Mouse (Mus musculus) liver, embryonic 16.5 days (tissue): ENCODE data around the gene Ube2d2b. TPM values are rescaled to one million over a fixed set of nuclear protein-coding genes. Genes with fewer than 3 reads are reported as not detected.

Experiments used
- ATAC-seq: fragments of 200-750 bp; cut with Nextera tagmentation; 2 replicates; pipeline ENCODE4 v1.8.0; 2017; ENCODE audit warnings: low read depth, mild to moderate bottlenecking, moderate number of reproducible peaks, moderate library complexity
- H3K27ac ChIP-seq: fragments of 300-500 bp; sonication (generic); 2 replicates; pipeline ENCODE4 v1.5.1; 2014; ENCODE audit warnings: mild to moderate bottlenecking, low read length
- H3K27me3 ChIP-seq: fragments of 300-500 bp; sonication (generic); 2 replicates; pipeline ENCODE4 v1.6.1; 2014; ENCODE audit warnings: low read depth, low read length, mixed read lengths; ENCODE audit not compliant: control insufficient read depth, insufficient read depth
- H3K36me3 ChIP-seq: fragments of 300-500 bp; sonication (generic); 2 replicates; pipeline ENCODE4 v1.6.1; 2014; ENCODE audit warnings: mild to moderate bottlenecking; ENCODE audit not compliant: control insufficient read depth, insufficient read depth
- H3K4me1 ChIP-seq: fragments of 300-500 bp; sonication (generic); 2 replicates; pipeline ENCODE4 v1.6.1; 2014; ENCODE audit warnings: low read depth, low read length, mixed read lengths; ENCODE audit not compliant: control insufficient read depth
- H3K4me2 ChIP-seq: fragments of 300-500 bp; sonication (generic); 2 replicates; pipeline ENCODE4 v1.6.1; 2014; ENCODE audit warnings: low read depth, low read length, mixed read lengths
- H3K4me3 ChIP-seq: fragments of 300-500 bp; sonication (generic); 2 replicates; pipeline ENCODE4 v1.5.1; 2014; ENCODE audit warnings: low read depth, mild to moderate bottlenecking, low read length
- H3K9ac ChIP-seq: fragments of 300-500 bp; sonication (generic); 2 replicates; pipeline ENCODE4 v1.6.1; 2014; ENCODE audit warnings: low read depth, low read length
- H3K9me3 ChIP-seq: fragments of 300-500 bp; sonication (generic); replicated peaks from 2 replicates; pipeline ENCODE4 v1.6.1; 2016; ENCODE audit warnings: low read length; ENCODE audit not compliant: control insufficient read depth
- WGBS: fragments of 180-500 bp; shearing (Covaris S2); extraction: QIAGEN DNeasy Blood & Tissue Kit; methylation state at CpG from one replicate; pipeline ENCODE4 v1.1.7; 2014; ENCODE audit not compliant: insufficient replicate concordance; 5-methylcytosine and 5-hydroxymethylcytosine counted together
- polyA plus RNA-seq: library from polyadenylated mRNA; unstranded; fragments of >200 nt; fragmentation: Nextera tagmentation; extraction: Ambion mirVana; gene quantifications from 2 replicates; pipeline ENCODE4 v1.2.1, GENCODE M21; 2015

The Ube2d2b gene
- polyA plus RNA-seq, 1 experiment from 2014 or later = 0.40 TPM

DNA sequence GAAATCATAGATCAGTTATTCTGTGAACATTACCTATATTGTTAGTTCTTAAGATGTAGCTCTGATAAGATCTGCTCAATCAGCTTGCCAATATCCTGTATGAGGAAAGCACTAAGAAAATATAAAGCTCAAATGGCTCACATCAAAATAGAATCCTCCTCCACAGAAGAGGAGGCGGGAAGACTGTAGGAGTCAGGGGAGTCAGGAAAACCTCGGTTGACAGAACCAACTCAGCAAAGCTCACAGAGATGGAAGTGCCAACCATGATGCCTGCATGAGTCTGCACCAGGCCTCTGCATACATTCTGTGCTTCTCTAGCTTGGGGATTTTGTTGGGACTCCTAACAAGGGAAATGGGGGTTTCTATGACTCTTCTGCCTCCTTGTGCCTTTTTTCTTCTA is 28.7 kb upstream of the Ube2d2b start:
- no peaks in the 10 kb centered on the region for H3K9me3 ChIP-seq
- no peaks in the 10 kb centered on the region for H3K27me3 ChIP-seq
- no peaks in the 10 kb centered on the region for H3K4me1 ChIP-seq
- no peak for ATAC-seq
- no peak overlapping the region for H3K4me2 ChIP-seq
- H3K9ac ChIP-seq = no peak overlapping the region
- WGBS = 80% methylated on average over 2 of the region's 2 CpGs
- peaks cover 19% of the 10 kb centered on the region for H3K36me3 ChIP-seq
- H3K4me3 ChIP-seq = no peak overlapping the region
- H3K27ac ChIP-seq = no peak overlapping the region

DNA sequence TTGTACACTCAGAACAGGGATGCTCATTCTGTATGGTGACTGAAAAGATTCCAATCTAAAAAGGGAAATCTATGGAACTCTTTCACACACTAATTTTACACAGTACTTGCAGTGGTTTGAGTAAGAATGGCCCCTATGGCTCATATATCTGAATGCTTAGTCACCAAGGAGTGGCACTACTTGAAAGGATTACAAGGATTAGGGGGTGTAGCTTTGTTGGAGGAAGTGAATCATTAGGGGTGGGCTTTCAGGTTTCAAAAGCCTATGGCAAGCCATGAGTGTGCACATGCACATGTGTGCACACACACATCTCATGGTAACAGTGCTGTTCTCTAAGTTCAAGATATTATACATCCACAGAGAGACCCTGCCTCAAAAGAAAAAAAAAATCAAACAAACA is 27.3 kb upstream of the Ube2d2b start:
- H3K9me3 ChIP-seq = no peaks in the 10 kb centered on the region
- H3K4me2 ChIP-seq = no peak overlapping the region
- ATAC-seq = no peak
- no peak overlapping the region for H3K4me3 ChIP-seq
- H3K27ac ChIP-seq = no peak overlapping the region
- no peak overlapping the region for H3K9ac ChIP-seq
- H3K4me1 ChIP-seq = no peaks in the 10 kb centered on the region
- peaks cover 9% of the 10 kb centered on the region for H3K36me3 ChIP-seq
- no peaks in the 10 kb centered on the region for H3K27me3 ChIP-seq

DNA sequence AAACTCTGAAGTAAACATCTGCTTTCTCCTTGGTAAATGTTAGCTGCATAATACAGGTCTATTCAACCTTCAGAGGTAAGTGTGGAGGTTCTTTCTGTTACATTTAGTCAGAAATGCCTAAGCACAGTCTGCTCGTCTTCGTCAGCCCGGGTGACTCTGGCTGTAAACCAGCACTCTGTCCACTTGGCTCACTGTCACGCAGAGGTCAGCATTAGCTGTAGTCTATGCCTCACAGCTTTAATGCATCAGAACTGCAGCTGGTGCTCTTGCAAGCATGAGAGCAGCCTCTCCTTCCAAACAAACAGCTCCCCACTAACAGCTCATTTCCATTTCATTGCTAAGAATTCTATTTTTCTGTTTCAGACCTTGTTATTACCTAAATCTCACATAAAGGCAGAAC is 22.4 kb upstream of the Ube2d2b start:
- Histone ChIP-seq H3K4me2 (no peak overlapping the region), H3K9me3 (no peaks in the 10 kb centered on the region), H3K27me3 (no peaks in the 10 kb centered on the region), H3K4me1 (no peaks in the 10 kb centered on the region), H3K27ac (no peak overlapping the region), H3K4me3 (no peak overlapping the region), H3K36me3 (peaks cover 23% of the 10 kb centered on the region), H3K9ac (no peak overlapping the region)
- 85% methylated on average over 4 of the region's 4 CpGs for WGBS
- ATAC-seq = no peak

DNA sequence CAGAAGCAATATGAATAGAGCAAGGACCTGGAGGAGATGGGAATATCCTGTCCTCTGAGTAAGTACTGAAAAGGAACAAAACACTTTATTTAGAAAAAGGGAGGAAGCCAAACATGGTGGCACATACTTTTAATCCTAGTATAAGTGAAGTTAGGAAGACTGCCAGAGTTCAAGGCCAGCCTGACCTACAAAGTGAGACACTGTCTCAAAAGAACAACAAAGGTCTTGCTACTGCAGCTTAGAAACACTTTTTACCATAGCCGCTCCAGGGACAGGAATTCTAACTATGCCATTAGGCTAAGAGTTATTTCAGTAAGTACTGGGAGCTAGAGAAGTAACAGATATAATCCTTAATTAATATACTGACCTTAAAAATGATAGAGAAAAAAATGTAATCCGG is 15.2 kb upstream of the Ube2d2b start:
- Histone ChIP-seq H3K27ac (no peak overlapping the region), H3K36me3 (peaks cover 65% of the 10 kb centered on the region)
- 90% methylated on average over 2 of the region's 2 CpGs for WGBS

DNA sequence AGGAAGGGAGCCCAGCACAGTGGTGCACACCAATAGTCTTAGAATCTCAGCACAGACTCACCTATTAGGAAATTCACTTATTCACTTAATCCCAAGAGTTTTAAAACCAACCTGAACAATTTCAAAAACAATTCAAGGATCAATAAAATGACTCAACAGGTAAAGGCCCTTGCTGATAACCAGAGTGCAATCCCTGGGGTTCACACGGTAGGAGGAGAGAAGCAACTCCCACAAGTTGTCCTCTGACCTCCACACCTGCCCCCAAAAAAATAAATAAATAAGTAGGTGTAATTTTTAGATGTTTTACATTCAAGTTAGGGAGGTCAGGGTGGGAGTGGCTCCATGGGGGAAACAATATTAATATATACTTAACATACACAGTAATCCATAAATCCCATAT is 7.4 kb upstream of the Ube2d2b start:
- H3K4me1 ChIP-seq = no peaks in the 10 kb centered on the region; the same call in 1 of the 2 replicates
- 0 out of 2 replicates have a peak overlapping the region, but pooled peaks have one; percentile 22 for H3K27ac ChIP-seq
- WGBS = 71% methylated on average over 1 of the region's 1 CpGs
- no peak overlapping the region for H3K4me3 ChIP-seq
- no peak overlapping the region for H3K9ac ChIP-seq
- H3K9me3 ChIP-seq = no peaks in the 10 kb centered on the region
- peaks cover 17% of the 10 kb centered on the region for H3K36me3 ChIP-seq
- peak; percentile 65; the same call in 1 of the 2 replicates for ATAC-seq
- no peak overlapping the region for H3K4me2 ChIP-seq
- H3K27me3 ChIP-seq = no peaks in the 10 kb centered on the region

More for the DNA sequence above, 15.2 kb upstream of the Ube2d2b start:
- ATAC-seq = no peak
- Histone ChIP-seq H3K27me3 (no peaks in the 10 kb centered on the region), H3K9ac (no peak overlapping the region), H3K9me3 (no peaks in the 10 kb centered on the region), H3K4me2 (no peak overlapping the region), H3K4me1 (no peaks in the 10 kb centered on the region), H3K4me3 (no peak overlapping the region)

DNA sequence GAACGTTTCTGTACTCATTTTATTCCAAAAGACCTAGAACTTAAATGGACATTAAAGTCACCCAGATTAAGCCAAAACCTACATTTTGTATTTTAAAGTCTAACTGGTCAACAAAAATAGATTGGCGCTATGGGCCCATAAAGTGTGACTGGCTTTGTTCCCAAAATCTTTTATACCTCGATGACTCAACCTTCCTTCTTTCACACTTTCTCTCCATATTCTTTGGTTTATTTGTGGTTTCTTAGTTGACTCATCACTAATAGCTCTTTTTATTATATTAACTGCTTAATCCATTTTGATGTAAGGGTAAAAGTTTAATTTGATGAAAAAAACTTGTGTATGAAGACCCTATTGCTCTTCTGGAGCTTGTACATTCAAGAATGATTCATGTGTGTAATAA is 1.5 kb downstream of the Ube2d2b start:
- WGBS = 86% methylated on average over 3 of the region's 3 CpGs
- no peak overlapping the region for H3K4me3 ChIP-seq
- H3K36me3 ChIP-seq = peaks cover 12% of the 10 kb centered on the region
- H3K4me1 ChIP-seq = peaks cover 4% of the 10 kb centered on the region
- H3K27me3 ChIP-seq = no peaks in the 10 kb centered on the region
- no peak overlapping the region for H3K9ac ChIP-seq
- H3K27ac ChIP-seq = no peak overlapping the region
- no peaks in the 10 kb centered on the region for H3K9me3 ChIP-seq
- ATAC-seq = no peak
- H3K4me2 ChIP-seq = no peak overlapping the region

DNA sequence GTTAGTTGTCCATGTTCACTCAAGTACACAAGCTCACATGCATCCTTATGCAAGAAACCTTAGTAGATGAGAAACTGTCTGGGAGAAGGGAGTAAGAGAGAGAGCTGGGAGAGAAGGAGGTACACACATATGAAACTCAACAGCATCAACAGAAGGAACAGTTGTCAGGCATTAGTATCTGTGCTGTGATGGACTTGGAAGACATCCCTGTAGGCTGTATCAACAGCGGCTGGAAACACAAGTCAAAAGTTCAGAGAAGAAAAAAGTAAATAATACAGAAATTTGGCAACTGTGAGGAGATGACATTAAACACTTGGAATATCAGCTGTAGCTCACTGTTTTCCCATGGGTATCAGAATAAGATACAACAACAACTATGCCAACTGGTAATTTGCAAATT is 4.4 kb downstream of the Ube2d2b start:
- Histone ChIP-seq H3K4me1 (peaks cover 4% of the 10 kb centered on the region), H3K4me2 (no peak overlapping the region), H3K36me3 (peaks cover 12% of the 10 kb centered on the region), H3K4me3 (no peak overlapping the region), H3K27me3 (no peaks in the 10 kb centered on the region), H3K9ac (no peak overlapping the region), H3K27ac (no peak overlapping the region), H3K9me3 (no peaks in the 10 kb centered on the region)
- WGBS = 70% methylated on average over 1 of the region's 1 CpGs
- ATAC-seq = no peak

DNA sequence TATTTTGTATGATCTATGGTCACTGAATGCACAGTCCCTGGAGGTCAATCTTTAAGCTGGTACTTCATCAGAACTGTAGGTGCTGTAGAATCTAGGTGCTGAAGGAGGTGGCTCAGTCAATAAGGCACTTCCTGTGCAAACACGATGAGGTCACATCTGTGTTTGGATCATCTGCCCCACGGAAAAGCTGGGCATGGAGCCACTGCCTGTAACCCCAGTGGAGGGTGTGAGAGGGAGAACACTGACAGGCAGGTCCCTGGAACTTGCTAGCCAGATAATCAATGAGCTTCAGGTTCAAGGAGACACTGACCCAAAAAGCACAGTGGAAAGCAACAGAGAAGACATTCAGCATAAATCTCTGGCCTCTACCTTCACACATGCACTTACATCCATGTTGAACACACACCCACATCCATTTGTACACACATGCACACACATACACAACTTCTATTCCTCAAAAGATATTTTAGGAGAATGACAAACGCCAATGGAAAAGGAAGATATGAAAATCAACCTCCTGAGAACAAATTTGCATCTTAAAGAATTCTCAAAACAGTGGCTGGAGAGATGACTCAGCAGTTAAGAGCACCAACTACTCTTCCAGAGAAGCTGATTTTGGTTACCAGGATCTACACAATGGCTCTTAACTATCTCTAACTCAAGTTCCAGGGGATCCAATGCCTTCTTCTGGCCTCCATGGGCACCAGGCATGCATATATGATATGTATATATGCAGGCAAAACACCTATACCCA is 9.2 kb downstream of the Ube2d2b start:
- no peak overlapping the region for H3K9ac ChIP-seq
- no peak overlapping the region for H3K4me3 ChIP-seq
- H3K9me3 ChIP-seq = no peaks in the 10 kb centered on the region
- H3K27me3 ChIP-seq = no peaks in the 10 kb centered on the region
- H3K4me1 ChIP-seq = peaks cover 6% of the 10 kb centered on the region
- H3K36me3 ChIP-seq = peaks cover 18% of the 10 kb centered on the region
- no peak overlapping the region for H3K4me2 ChIP-seq
- 45% methylated on average over 3 of the region's 3 CpGs for WGBS
- peak; percentile 83 for ATAC-seq
- 0 out of 2 replicates have a peak overlapping the region, but pooled peaks have one; percentile 5 for H3K27ac ChIP-seq

DNA sequence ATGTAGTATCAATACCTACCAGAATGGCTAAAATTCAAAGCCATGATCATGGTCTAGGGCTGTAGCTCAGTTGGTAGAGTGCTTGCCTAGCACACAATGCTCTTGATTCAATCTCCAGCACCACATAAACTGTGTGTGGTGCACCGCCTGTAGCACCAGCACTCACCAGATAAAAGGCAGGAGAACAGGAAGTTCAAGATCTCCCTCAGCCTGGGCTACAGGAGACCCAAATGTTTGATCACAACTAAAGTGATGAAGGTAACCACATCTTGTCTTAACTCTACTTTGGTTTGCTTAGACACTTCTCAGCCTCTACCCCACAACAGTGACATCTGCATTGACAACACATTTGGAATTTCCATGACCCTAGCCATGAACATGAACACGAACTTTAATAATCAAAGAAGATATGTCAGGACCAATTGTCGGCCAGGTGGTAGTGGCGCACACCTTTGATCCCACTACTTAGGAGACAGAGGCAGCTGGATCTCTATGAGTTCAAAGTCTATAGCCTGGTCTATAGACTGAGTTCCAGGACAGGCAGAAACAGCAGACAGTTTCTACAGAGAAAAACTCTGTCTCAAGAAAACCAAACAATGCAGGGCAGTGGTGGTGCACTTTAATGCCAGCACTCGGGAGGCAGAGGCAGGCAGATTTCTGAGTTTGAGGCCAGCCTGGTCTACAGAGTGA is 10.8 kb downstream of the Ube2d2b start:
- H3K4me2 ChIP-seq = no peak overlapping the region
- no peaks in the 10 kb centered on the region for H3K9me3 ChIP-seq
- H3K4me1 ChIP-seq = peaks cover 6% of the 10 kb centered on the region
- no peaks in the 10 kb centered on the region for H3K27me3 ChIP-seq
- no peak overlapping the region for H3K4me3 ChIP-seq
- no peak for ATAC-seq
- no peak overlapping the region for H3K27ac ChIP-seq
- WGBS = 77% methylated on average over 5 of the region's 5 CpGs
- no peak overlapping the region for H3K9ac ChIP-seq
- peaks cover 18% of the 10 kb centered on the region for H3K36me3 ChIP-seq
